Mouse (Mus musculus) kidney, adult 2 months (tissue): Measurements from ENCODE around the gene Nlrp4b. TPM values are rescaled to one million over a fixed set of nuclear protein-coding genes. Genes with fewer than 3 reads are reported as not detected.
"Not testable (repeated sequence)": the region's sequence is repeated elsewhere in the genome, so short reads cannot be mapped to it uniquely, and the experiment has no call there.

Experiments used
- DNase-seq: peaks from one replicate; pipeline ENCODE4 v3.0.0; 2021
- H3K27ac ChIP-seq: fragments of 200-500 bp; 2 replicates; pipeline ENCODE4 v1.5.1; 2012; ENCODE audit warnings: low read depth, low read length, control low read depth, inconsistent platforms; ENCODE audit not compliant: insufficient read depth
- H3K27me3 ChIP-seq: fragments of 200-500 bp; replicated peaks from 2 replicates; pipeline ENCODE4 v1.6.1; 2012; ENCODE audit warnings: mild to moderate bottlenecking, moderate library complexity, low read length, inconsistent platforms; ENCODE audit not compliant: control insufficient read depth, insufficient read depth
- H3K36me3 ChIP-seq: fragments of 200-500 bp; 2 replicates; pipeline ENCODE4 v1.6.1; 2012; ENCODE audit warnings: mild to moderate bottlenecking, moderate library complexity, low read length, inconsistent platforms; ENCODE audit not compliant: control insufficient read depth, insufficient read depth
- H3K4me1 ChIP-seq: fragments of 200-500 bp; 2 replicates; pipeline ENCODE4 v1.6.1; 2011; ENCODE audit warnings: low read length; ENCODE audit not compliant: control insufficient read depth, insufficient read depth
- H3K4me3 ChIP-seq: fragments of 200-500 bp; 2 replicates; pipeline ENCODE4 v1.5.1; 2011; ENCODE audit warnings: mild to moderate bottlenecking, low read depth, low read length, control low read depth; ENCODE audit not compliant: insufficient read depth
- CTCF ChIP-seq: fragments of 200-500 bp; conservative IDR thresholded peaks from 2 replicates; pipeline ENCODE4 v1.5.1; 2011; ENCODE audit warnings: low read depth, mild to moderate bottlenecking, control low read depth, low read length, moderate library complexity, mixed read lengths; ENCODE audit not compliant: insufficient read depth, insufficient read length
- POLR2A ChIP-seq: fragments of 200-500 bp; IDR thresholded peaks from one replicate; pipeline ENCODE4 v1.6.1; 2011; ENCODE audit warnings: low read depth, low read length, control low read depth
- WGBS: fragments of 180-500 bp; shearing (Covaris S2); methylation state at CpG from one replicate; pipeline ENCODE4 v1.1.7; 2018; 5-methylcytosine and 5-hydroxymethylcytosine counted together
- polyA plus RNA-seq: library from polyadenylated mRNA; depleted of rRNA; stranded (reverse); fragments of >200 nt; gene quantifications from 2 replicates; pipeline ENCODE4 v1.2.3, GENCODE M21; 2012; rRNA removed

Nlrp4b gene
- not detected in 2 replicates for polyA plus RNA-seq

DNA sequence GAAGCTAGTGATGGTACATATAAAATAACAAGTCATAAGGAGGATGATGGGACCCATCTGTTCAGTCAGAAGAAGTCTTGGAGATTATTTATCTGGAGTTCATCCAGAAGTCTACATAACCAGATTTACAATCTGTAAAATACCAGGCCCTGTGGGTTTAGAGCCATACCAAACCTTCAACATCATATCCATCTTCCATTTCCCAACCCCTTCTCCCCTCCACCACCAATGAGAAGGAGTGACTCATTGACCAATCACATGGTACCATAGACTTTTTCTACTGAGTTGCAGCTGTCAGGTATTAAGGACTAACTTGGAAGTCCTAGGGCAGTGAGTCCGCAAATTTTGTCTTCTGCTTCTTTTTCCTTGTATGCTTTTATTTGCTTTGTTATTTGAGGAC, at the start of gene Nlrp4b:
TSS of gene Nlrp4b (plus strand) at position 301 of the 400 bp plus-strand sequence.
- 92% methylated on average over 1 of the region's 1 CpGs for WGBS
- no peaks in the 10 kb centered on the region for H3K27me3 ChIP-seq
- no peak within 1 kb of the TSS for H3K4me3 ChIP-seq
- no peaks in the 10 kb centered on the region for H3K36me3 ChIP-seq
- H3K4me1 ChIP-seq: no peaks in the 10 kb centered on the region
- TF ChIP-seq POLR2A (no peak), CTCF (no peak)
- no peak for DNase-seq
- no peak within 1 kb of the TSS for H3K27ac ChIP-seq

GRCm38 (mm10) chr7:10754264-10754663, 66.7 kb downstream of the Nlrp4b start, which contains the start of gene Vmn1r71:
Gene Vmn1r71 (minus strand): TSS chr7:10754364.
- Histone ChIP-seq H3K27ac (no peak within 1 kb of the TSS), H3K36me3 (no peaks in the 10 kb centered on the region), H3K4me3 (no peak within 1 kb of the TSS), H3K27me3 (no peaks in the 10 kb centered on the region), H3K4me1 (no peaks in the 10 kb centered on the region)
- TF ChIP-seq CTCF (no peak), POLR2A (no peak)
- no peak for DNase-seq

DNA sequence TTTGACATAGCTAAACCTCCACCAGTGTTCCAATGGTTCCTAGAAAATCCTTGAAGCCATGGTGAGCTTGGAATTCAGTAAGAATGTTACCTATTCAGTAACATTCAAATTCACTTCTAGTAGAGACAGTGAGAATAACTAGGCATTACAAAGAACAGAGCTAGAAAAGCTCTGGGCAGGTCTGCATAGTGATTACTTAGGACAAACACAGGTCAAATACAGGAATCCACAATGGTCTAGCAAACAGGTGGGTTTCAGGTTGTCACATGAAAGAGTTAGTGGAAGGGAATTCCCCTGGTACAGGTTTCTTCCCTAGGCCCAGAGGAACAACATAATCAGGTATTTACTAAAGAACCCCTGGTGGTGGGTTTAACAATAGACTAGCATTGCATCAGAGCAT, 70.0 kb downstream of the Nlrp4b start:
- not testable (repeated sequence) for H3K27ac ChIP-seq, H3K4me3 ChIP-seq, H3K36me3 ChIP-seq, DNase-seq, H3K4me1 ChIP-seq, H3K27me3 ChIP-seq

Other genes starting within 250 kb of the Nlrp4b start
- gene Vmn1r67, start 244.5 kb upstream of the Nlrp4b start, polyA plus RNA-seq: not detected in 2 replicates
- 0.20 and 0.31 TPM in 2 replicates for gene Zik1, start 192.4 kb upstream of the Nlrp4b start, polyA plus RNA-seq
- not detected in 2 replicates for gene Vmn1r68, start 129.3 kb upstream of the Nlrp4b start, polyA plus RNA-seq
- gene Vmn1r69, start 74.1 kb upstream of the Nlrp4b start, polyA plus RNA-seq: not detected in 2 replicates
- gene Vmn1r70, start 56.3 kb upstream of the Nlrp4b start, polyA plus RNA-seq: not detected in 2 replicates
- not detected in 2 replicates for gene Vmn1r71, start 66.6 kb downstream of the Nlrp4b start, polyA plus RNA-seq
- gene Zscan4b, start 217.3 kb downstream of the Nlrp4b start, polyA plus RNA-seq: not detected in 2 replicates